Mouse (Mus musculus) midbrain, embryonic 11.5 days (tissue): ENCODE measurements around the gene Isy1. TPM values are rescaled to one million over a fixed set of nuclear protein-coding genes. Genes with fewer than 3 reads are reported as not detected.

Experiments used
- ATAC-seq: fragments of 200-750 bp; cut with Nextera tagmentation; 2 replicates; pipeline ENCODE4 v1.8.0; 2017; ENCODE audit warnings: moderate TSS enrichment, moderate library complexity; ENCODE audit not compliant: low FRiP score
- DNase-seq: peaks from one replicate; pipeline ENCODE4 v3.0.0; 2015; ENCODE audit warnings: low spot score; ENCODE audit errors: missing footprints
- H3K27ac ChIP-seq: fragments of 300-500 bp; sonication (generic); 2 replicates; pipeline ENCODE4 v1.5.1; 2014; ENCODE audit warnings: low read depth, low read length
- H3K27me3 ChIP-seq: fragments of 300-500 bp; sonication (generic); 2 replicates; pipeline ENCODE4 v1.6.1; 2014; ENCODE audit warnings: mild to moderate bottlenecking, low read length, moderate library complexity, mixed read lengths; ENCODE audit not compliant: control insufficient read depth, insufficient read depth
- H3K36me3 ChIP-seq: fragments of 300-500 bp; sonication (generic); 2 replicates; pipeline ENCODE4 v1.6.1; 2014; ENCODE audit warnings: mild to moderate bottlenecking, low read length, moderate library complexity, mixed read lengths; ENCODE audit not compliant: control insufficient read depth, insufficient read depth
- H3K4me1 ChIP-seq: fragments of 300-500 bp; sonication (generic); 2 replicates; pipeline ENCODE4 v1.6.1; 2014; ENCODE audit warnings: low read length; ENCODE audit not compliant: control insufficient read depth, insufficient read depth
- H3K4me2 ChIP-seq: fragments of 300-500 bp; sonication (generic); 2 replicates; pipeline ENCODE4 v1.6.1; 2014; ENCODE audit warnings: mild to moderate bottlenecking, moderate library complexity
- H3K4me3 ChIP-seq: fragments of 300-500 bp; sonication (generic); 2 replicates; pipeline ENCODE4 v1.5.1; 2014; ENCODE audit warnings: low read depth, low read length
- H3K9ac ChIP-seq: fragments of 300-500 bp; sonication (generic); 2 replicates; pipeline ENCODE4 v1.6.1; 2014; ENCODE audit warnings: low read length
- H3K9me3 ChIP-seq: fragments of 300-500 bp; sonication (generic); 2 replicates; pipeline ENCODE4 v1.6.1; 2016; ENCODE audit warnings: low read length; ENCODE audit not compliant: control insufficient read depth
- WGBS: fragments of 180-500 bp; shearing (Covaris S2); extraction: QIAGEN DNeasy Blood & Tissue Kit; methylation state at CpG from one replicate; pipeline ENCODE4 v1.1.7; 2014; 5-methylcytosine and 5-hydroxymethylcytosine counted together
- polyA plus RNA-seq: library from polyadenylated mRNA; unstranded; fragments of >200 nt; fragmentation: Nextera tagmentation; extraction: Ambion mirVana; gene quantifications from 2 replicates; pipeline ENCODE4 v1.2.1, GENCODE M21; 2014

Isy1 gene
- polyA plus RNA-seq, 1 experiment from 2014 or later: 66.4 TPM

DNA sequence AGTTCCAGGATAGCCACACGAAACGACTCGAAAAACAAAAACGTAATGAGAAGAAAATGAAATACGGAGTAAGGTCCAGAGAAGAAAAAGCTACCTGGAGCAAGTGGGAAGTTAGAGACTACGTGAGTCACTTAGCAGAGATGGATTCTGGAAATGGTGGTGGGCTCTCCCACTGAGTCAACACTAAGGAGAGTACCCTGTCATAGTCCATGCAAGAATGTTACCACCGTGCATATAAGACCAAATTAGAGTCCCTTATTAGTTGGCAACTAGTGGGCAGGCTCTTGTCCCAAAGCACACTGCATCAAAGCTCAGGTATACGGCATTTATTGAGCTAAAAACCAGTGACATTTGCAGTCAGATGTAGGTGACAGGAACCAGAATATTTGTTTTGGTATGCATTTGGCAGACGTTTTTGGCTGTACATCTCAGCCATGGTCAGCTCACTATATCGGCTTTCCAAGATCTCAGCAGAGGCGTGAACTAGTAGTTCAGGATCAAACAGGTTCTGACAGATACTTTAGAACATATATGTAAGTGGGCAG is 1.3 kb upstream of the Isy1 start:
- WGBS: 65% methylated on average over 11 of the region's 11 CpGs
- H3K9me3 ChIP-seq: no peaks in the 10 kb centered on the region
- H3K9ac ChIP-seq: no peak overlapping the region
- H3K4me1 ChIP-seq: peaks cover 3% of the 10 kb centered on the region
- ATAC-seq: no peak
- no peak for DNase-seq
- H3K36me3 ChIP-seq: peaks cover 19% of the 10 kb centered on the region
- no peak overlapping the region for H3K4me3 ChIP-seq
- H3K4me2 ChIP-seq: no peak overlapping the region
- no peak overlapping the region for H3K27ac ChIP-seq
- H3K27me3 ChIP-seq: no peaks in the 10 kb centered on the region

DNA sequence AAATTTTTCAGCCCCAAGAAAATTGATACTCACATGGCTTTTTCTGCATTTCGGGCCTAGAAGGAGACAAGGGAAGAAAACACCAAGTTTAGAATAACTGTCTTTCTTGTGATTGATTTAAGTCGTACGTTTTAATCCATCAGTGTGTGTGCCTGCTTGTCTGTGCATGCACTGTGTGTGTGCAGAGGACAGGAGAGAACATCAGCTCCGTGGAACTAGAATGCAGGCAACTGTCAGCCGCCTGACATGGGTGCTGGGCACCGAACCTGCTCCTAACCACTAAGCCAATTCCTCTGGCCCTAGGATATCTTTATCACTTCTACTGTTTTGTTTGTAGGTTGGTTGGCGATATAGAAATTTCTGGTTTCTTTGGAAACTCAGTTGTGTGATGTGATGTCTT is 2.9 kb downstream of the Isy1 start, which contains the start of gene Gm45140:
Gene Gm45140, minus strand, starts transcription at position 101 of the 400 bp plus-strand sequence.
- H3K36me3 ChIP-seq: peaks cover 6% of the 10 kb centered on the region; the same call in 1 of the 2 replicates
- H3K9ac ChIP-seq: no peak within 1 kb of the TSS
- WGBS: 89% methylated on average over 7 of the region's 7 CpGs
- DNase-seq: no peak
- no peak within 1 kb of the TSS for H3K4me2 ChIP-seq
- ATAC-seq: no peak
- H3K27me3 ChIP-seq: no peaks in the 10 kb centered on the region
- no peaks in the 10 kb centered on the region for H3K9me3 ChIP-seq
- peaks cover 3% of the 10 kb centered on the region for H3K4me1 ChIP-seq
- no peak within 1 kb of the TSS for H3K4me3 ChIP-seq
- no peak within 1 kb of the TSS for H3K27ac ChIP-seq

DNA sequence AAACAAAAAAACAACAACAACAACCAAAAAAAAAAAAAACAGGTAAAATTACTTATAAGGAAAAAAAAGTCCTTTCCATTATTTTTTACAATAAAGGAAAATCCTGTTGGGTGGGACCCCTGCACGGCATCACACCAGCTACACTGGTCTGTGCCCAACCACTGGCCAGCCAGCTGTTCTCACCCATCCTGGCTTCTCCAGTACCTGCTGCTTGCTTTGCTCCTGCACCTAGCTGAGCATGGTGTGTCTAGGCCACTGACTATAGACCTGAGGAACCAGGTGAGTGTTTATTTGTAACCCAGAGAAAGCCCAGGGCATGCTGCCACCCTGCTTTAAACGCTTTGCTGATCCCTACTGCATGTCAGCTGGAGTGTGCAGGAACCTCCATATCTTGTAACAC is 18.2 kb downstream of the Isy1 start:
- Histone ChIP-seq H3K4me2 (no peak overlapping the region), H3K27ac (no peak overlapping the region), H3K4me3 (no peak overlapping the region), H3K36me3 (peaks cover 46% of the 10 kb centered on the region), H3K27me3 (no peaks in the 10 kb centered on the region), H3K9me3 (no peaks in the 10 kb centered on the region), H3K9ac (no peak overlapping the region), H3K4me1 (no peaks in the 10 kb centered on the region)
- DNase-seq: peak; percentile 71
- WGBS: 93% methylated on average over 2 of the region's 2 CpGs
- no peak for ATAC-seq

DNA sequence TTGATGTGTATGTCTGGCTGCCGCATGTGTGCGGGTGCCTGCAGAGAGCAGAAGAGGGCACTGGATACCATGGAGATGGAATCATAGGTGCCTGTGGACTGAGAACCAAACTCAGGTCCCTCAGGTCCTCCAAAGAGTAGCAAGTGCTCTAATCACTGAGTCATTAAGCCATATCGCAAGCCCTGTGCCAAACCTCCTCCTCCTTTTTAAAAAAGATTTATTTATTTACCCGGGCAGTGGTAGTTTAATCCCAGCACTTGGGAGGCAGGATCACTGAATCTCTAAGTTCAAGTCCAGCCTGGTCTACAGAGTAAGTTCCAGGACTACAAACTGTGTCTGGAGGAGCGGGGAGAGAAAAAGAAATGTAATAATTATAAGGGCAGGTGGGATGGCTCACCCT is 24.1 kb downstream of the Isy1 start:
- DNase-seq (peak; percentile 56), ATAC-seq (no peak)
- Histone ChIP-seq H3K9ac (no peak overlapping the region), H3K9me3 (no peaks in the 10 kb centered on the region), H3K27ac (no peak overlapping the region), H3K4me3 (no peak overlapping the region), H3K4me1 (peaks cover 8% of the 10 kb centered on the region), H3K4me2 (no peak overlapping the region), H3K36me3 (peaks cover 14% of the 10 kb centered on the region), H3K27me3 (no peaks in the 10 kb centered on the region)
- 93% methylated on average over 5 of the region's 5 CpGs for WGBS

DNA sequence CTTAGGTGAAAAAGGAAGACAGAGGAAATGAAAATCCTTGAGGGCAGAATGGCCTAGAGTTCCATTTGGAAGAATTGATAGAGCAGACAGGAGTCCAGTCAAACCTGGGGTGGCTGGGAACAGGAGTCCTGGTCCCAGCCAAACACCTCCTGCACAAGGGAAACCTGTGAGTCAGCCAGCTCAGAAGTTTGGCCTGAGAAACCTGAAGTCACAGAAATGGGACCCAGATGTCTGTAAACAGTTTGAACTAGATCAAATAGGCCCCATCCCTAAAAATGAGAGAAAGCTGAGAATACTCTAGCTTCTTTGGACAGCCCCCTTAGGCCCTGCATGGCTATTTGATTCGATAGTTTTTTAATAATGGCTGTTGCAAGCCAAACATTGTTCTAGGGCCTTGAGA is 25.9 kb downstream of the Isy1 start:
- Histone ChIP-seq H3K4me3 (peak overlapping the region; percentile 63), H3K27me3 (no peaks in the 10 kb centered on the region), H3K4me2 (peak overlapping the region; percentile 95), H3K9me3 (no peaks in the 10 kb centered on the region), H3K9ac (no peak overlapping the region; the same call in 1 of the 2 replicates), H3K4me1 (peaks cover 8% of the 10 kb centered on the region), H3K27ac (no peak overlapping the region), H3K36me3 (peaks cover 4% of the 10 kb centered on the region)
- ATAC-seq (no peak), DNase-seq (peak; percentile 81)
- WGBS: 96% methylated on average over 1 of the region's 1 CpGs

DNA sequence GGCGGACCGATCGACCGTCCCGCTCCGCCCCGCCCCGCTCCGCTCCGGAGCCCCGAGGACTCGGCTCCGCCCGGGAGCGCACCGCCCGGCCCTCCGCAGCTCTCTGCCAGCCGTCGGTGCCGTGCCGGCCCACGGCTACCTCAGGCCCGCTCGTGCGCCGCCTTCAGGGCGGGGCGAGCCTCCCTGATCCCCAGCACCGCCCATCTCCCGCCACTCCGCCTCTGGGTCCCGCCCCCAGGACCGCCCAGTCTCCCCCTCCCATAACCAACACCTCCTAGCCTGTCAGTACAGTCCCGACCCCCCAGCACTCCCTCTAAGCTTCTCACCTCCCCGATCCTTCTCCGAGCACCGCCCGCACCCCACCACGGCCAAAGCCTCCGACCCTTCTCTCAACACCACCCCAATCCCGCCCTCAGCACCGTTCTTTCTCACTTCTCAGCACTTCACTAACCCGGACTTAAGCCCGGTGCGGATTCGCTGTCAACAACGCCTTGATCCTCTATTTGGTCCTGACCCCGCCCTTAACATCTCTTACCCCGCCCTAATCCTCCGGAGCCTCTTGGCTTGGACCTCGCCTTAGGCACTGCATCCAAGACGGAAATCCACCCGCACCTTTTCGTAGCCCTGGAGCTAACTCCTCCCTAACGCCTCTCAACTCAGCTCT is 26.8 kb downstream of the Isy1 start, which contains the start of gene Rab43:
Gene Rab43, minus strand, starts transcription at position 490 of the 664 bp plus-strand sequence.
- under 1% methylated on average over 52 of the region's 56 CpGs for WGBS
- Histone ChIP-seq H3K27ac (no peak within 1 kb of the TSS; the same call in 1 of the 2 replicates), H3K27me3 (no peaks in the 10 kb centered on the region), H3K4me3 (peak within 1 kb of the TSS; percentile 63), H3K4me2 (peak within 1 kb of the TSS; percentile 95), H3K9ac (peak within 1 kb of the TSS; percentile 77), H3K4me1 (peaks cover 8% of the 10 kb centered on the region), H3K36me3 (no peaks in the 10 kb centered on the region), H3K9me3 (no peaks in the 10 kb centered on the region)
- ATAC-seq: peak; percentile 96
- DNase-seq: peak; percentile 99

DNA sequence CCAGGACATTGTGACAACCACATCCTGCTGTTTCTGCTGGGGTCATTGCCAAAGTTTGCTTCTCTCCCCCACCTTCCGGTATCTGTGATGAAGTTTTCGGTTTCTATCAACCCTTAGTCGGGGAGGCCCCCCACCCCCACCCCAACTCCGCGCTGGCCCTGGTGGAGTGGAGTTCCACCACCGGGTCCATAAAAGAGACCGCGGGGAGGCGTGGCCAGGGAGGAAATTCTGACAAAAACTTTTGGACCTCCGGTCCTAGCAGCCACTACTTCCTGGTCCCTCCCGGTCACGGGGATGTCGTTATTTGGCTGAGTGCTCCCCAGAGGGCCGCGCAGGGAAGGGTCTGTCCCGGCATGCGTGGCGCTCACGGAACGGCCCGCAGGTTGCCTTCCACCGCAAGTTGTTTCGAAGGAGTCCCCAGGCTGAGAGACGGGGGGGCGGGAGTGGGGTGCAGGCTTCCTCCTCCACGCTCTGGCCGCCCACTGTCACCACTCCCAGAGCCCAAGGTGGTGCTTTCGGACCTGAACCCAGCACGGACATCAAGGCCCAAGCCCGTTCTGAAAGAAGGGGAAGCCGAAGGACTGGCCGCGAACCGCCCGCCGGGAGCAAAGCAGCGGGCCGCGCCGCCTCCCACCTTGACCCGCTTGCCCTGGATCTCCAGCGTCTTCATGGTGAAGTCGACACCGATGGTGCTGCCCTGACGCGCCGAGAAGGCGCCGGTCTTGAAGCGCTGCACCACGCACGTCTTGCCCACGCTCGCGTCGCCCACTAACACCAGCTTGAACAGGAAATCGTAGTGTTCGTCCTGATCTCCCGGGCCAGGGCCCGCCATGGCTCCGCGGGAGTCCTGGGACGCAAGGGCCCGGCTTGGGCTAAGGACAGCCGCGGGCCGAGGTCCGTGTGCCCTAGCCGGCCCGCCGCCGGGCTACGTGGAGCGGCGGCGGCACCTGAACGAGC is 27.6 kb downstream of the Isy1 start:
- DNase-seq: peak; percentile 98
- under 1% methylated on average over 77 of the region's 77 CpGs for WGBS
- H3K9ac ChIP-seq: peak overlapping the region; percentile 77
- peak overlapping the region; percentile 63 for H3K4me3 ChIP-seq
- no peaks in the 10 kb centered on the region for H3K9me3 ChIP-seq
- H3K4me2 ChIP-seq: peak overlapping the region; percentile 95
- peak; percentile 77 for ATAC-seq
- H3K4me1 ChIP-seq: peaks cover 8% of the 10 kb centered on the region
- H3K27me3 ChIP-seq: no peaks in the 10 kb centered on the region
- no peak overlapping the region; the same call in 1 of the 2 replicates for H3K27ac ChIP-seq
- no peaks in the 10 kb centered on the region for H3K36me3 ChIP-seq

DNA sequence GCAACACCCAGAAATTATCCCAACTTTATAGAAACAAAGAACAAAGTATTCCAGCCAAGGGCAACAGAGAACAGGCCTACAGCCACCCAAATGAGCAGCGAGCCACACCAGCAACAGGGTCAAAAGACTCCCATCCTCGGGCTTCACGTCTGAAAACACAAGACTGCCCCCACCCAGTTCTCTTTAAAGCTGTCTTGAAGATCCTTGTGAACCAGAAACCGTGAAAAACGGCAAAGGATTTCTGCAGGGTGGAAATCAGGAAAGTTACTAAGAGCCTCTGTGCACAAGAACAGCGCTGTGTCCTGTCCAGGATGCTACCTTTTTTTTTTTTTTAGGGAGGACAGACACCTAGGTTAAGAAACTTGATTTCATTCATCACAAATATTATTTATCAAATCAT is 28.3 kb downstream of the Isy1 start:
- WGBS: 37% methylated on average over 6 of the region's 6 CpGs
- no peak for ATAC-seq

More for the DNA sequence above, 28.3 kb downstream of the Isy1 start:
- Histone ChIP-seq H3K4me1 (peaks cover 8% of the 10 kb centered on the region), H3K27ac (no peak overlapping the region), H3K27me3 (no peaks in the 10 kb centered on the region), H3K9ac (peak overlapping the region; percentile 77), H3K4me3 (peak overlapping the region; percentile 63), H3K9me3 (no peaks in the 10 kb centered on the region), H3K36me3 (no peaks in the 10 kb centered on the region), H3K4me2 (peak overlapping the region; percentile 95)
- peak; percentile 84 for DNase-seq
